Mouse (Mus musculus): ENCODE data around the gene 1600014C10Rik. TPM values are rescaled to one million over a fixed set of nuclear protein-coding genes. Genes with fewer than 3 reads are reported as not detected.

The 1600014C10Rik gene
- polyA plus RNA-seq, 1 experiment from 2014 or later: 18.5 TPM

DNA sequence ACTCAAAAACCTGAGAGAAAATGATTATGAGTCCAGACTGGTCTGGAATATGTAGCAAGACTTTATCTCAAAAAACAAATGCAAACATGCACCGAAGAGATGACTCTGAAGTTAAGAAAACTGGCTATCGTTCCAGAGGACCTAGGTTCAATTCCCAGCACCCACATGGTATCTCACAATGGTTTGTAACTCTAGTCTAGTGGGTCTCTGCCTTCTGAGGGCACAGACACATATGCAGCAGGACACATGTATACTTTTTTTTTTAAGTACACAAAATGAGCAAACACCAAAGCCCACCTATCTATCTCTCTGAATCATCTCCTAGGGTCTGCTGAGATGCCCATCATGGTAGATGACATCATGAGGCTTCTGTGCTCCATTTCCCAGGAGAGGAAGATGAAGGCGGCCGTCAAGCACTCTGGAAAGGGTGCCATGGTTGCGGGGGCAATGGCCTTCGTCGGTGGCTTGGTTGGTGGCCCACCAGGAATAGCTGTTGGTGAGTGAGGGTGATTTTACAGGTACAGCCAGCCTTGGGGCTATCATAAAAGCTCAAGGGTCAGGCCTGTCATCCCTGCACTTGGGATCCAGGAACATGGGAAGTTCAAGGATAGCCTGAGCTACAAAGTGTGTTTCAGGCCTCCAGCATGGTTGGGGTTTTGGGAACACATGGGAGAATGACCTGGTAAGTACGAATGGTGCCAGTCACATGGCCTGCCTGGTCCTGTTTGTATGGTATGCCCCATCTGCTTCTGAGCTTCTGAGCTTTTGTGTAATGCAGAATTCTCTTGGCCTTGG is 5.5 kb downstream of the 1600014C10Rik start:
- Histone ChIP-seq H3K27ac (no peak overlapping the region), H3K4me2 (ENCODE audit: low read length) (no peak overlapping the region)

DNA sequence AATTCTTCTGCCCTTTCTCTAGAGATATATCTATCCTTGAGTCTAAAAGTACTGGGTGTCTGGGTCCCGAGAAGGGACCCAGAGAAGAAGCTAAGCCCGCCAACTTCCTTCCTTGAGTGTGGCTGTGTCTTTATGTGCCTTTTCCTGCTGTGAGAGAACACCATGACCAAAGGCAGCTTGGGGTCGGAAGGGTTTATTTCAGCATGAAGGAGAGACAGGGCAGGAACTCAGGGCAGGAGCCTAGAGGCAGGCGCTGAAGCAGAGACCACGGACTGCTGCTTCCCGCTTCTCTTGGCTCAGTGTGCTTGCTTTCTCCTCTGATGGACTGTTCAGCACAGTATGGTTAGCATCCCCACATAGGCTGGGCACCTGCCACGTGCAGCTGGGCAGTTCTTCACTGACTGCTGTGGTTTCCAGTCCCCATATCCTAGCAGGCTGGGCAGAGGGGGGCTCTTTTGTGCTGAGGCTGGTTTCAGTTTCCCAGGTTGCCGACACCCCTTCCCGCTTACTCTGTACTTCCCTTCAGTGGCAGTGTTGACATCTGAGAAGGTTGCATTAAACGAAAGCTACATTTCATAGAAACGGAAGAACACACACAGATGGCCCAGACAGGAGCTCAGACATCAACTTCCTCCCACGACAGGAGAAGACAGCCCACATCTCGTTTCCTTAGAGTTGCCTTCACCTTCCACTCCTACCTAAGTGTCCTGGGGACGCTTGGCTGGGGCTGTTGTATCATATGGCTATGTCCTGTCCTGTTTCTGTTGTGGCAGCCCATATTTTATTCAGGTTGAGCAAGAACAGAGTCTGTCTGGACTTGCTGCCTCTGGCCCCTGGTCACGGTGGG is 6.3 kb downstream of the 1600014C10Rik start:
- 39% methylated on average over 15 of the region's 15 CpGs for WGBS
- Histone ChIP-seq H3K4me2 (ENCODE audit: low read length) (no peak overlapping the region), H3K27me3 (ENCODE audit: insufficient read depth, low read length) (no peaks in the 10 kb centered on the region), H3K9ac (ENCODE audit: low read depth, low read length) (0 out of 2 replicates have a peak overlapping the region, but pooled peaks have one; percentile 1), H3K4me1 (replicated peaks; ENCODE audit: insufficient read depth, low read length) (peaks cover 5% of the 10 kb centered on the region; the same call in 1 of the 2 replicates), H3K4me3 (replicated peaks; ENCODE audit: low read depth, low read length) (no peak overlapping the region), H3K36me3 (ENCODE audit: insufficient read depth, low read length) (no peaks in the 10 kb centered on the region), H3K9me3 (replicated peaks; ENCODE audit: low read length) (no peaks in the 10 kb centered on the region), H3K27ac (0 out of 2 replicates have a peak overlapping the region, but pooled peaks have one; percentile 47)
- DNase-seq (ENCODE audit: low spot score) (peak; percentile 83), ATAC-seq (replicated peaks; ENCODE audit: low FRiP score, low read depth) (peak; percentile 72)
- no peak for TF ChIP-seq CTCF (IDR thresholded peaks at IDR 0.05; ENCODE audit: low read depth)

More for the DNA sequence above, 5.5 kb downstream of the 1600014C10Rik start:
- Histone ChIP-seq H3K27me3 (ENCODE audit: insufficient read depth, low read length) (no peaks in the 10 kb centered on the region), H3K9me3 (replicated peaks; ENCODE audit: low read length) (no peaks in the 10 kb centered on the region), H3K9ac (ENCODE audit: low read depth, low read length) (no peak overlapping the region), H3K4me1 (replicated peaks; ENCODE audit: insufficient read depth, low read length) (peaks cover 5% of the 10 kb centered on the region; the same call in 1 of the 2 replicates), H3K4me3 (replicated peaks; ENCODE audit: low read depth, low read length) (no peak overlapping the region), H3K36me3 (ENCODE audit: insufficient read depth, low read length) (no peaks in the 10 kb centered on the region)
- DNase-seq (ENCODE audit: low spot score) (no peak), ATAC-seq (replicated peaks; ENCODE audit: low FRiP score, low read depth) (no peak)
- TF ChIP-seq CTCF (IDR thresholded peaks at IDR 0.05; ENCODE audit: low read depth): no peak
- 94% methylated on average over 8 of the region's 8 CpGs for WGBS

DNA sequence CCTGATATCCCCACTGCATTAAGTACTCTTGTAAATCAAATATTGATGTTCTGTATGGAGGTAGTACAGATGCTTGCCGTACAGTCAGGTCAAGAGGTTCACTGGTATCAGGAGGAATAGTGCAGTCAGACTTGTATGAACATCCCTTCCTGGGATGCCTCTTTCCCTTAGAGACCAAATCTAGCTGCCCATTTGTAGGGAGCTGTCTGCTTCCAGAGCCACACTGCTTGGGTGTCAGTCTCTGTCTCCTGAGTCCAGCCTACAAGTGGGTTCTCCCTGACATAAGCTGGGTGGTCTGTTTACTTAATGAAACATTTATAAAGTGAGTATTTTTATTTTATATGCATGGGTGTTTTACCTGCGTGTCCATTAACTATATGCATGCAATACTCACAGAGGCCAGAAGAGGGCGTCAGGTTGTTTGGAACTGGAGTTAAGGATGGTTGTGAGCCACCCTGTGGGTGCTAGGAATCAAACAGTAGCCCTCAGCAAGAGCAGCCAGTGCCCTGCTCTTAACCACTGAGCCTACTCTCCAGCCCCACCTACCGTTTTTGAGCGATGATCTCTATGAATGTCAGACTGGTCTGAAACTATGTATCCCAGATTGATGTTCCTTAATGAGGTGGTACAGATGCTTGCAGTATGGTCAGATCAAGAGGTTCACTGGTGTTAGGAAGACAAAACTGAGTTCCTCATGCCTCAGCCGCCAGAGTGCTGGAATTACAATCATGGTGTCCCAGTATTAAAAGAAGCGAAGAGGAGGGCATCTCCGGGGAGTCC is 7.2 kb downstream of the 1600014C10Rik start:
- 0 out of 2 replicates have a peak, but pooled peaks have one; percentile 3 for ATAC-seq (replicated peaks; ENCODE audit: low FRiP score, low read depth)
- TF ChIP-seq CTCF (IDR thresholded peaks at IDR 0.05; ENCODE audit: low read depth): peak; percentile 45; the same call in 1 of the 2 replicates
- H3K9ac ChIP-seq (ENCODE audit: low read depth, low read length): no peak overlapping the region

DNA sequence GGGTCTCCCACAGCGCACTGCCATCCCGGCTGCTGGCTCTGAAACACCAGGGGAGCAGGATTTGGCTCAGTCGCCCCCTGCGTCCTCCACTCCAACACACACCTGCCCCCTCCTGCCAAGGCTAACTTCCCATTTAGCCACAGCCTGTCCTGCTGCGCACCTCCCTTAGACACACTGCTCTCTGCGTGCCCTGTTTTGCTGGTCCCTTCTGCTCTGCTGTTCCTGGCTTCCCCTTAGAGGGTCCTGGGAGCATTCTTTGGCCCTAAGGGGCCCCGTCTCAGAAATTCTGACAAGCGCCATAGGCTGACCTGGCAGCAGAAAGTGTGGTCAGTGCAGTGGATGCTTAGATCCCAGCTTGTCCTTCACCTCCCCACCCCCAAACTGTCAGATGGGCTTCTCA is 8.1 kb downstream of the 1600014C10Rik start:
- ATAC-seq (replicated peaks; ENCODE audit: low FRiP score, low read depth): no peak
- TF ChIP-seq CTCF (IDR thresholded peaks at IDR 0.05; ENCODE audit: low read depth): no peak
- DNase-seq (ENCODE audit: low spot score): no peak
- Histone ChIP-seq H3K27ac (no peak overlapping the region), H3K27me3 (ENCODE audit: insufficient read depth, low read length) (no peaks in the 10 kb centered on the region), H3K4me1 (replicated peaks; ENCODE audit: insufficient read depth, low read length) (0 out of 2 replicates have a peak, but pooled peaks cover 3% of the 10 kb centered on the region), H3K4me2 (ENCODE audit: low read length) (no peak overlapping the region), H3K4me3 (replicated peaks; ENCODE audit: low read depth, low read length) (no peak overlapping the region), H3K9me3 (replicated peaks; ENCODE audit: low read length) (no peaks in the 10 kb centered on the region), H3K36me3 (ENCODE audit: insufficient read depth, low read length) (no peaks in the 10 kb centered on the region), H3K9ac (ENCODE audit: low read depth, low read length) (no peak overlapping the region)
- WGBS: 89% methylated on average over 8 of the region's 8 CpGs

More for the DNA sequence above, 7.2 kb downstream of the 1600014C10Rik start:
- 87% methylated on average over 8 of the region's 8 CpGs for WGBS
- H3K4me1 ChIP-seq (replicated peaks; ENCODE audit: insufficient read depth, low read length): 0 out of 2 replicates have a peak, but pooled peaks cover 3% of the 10 kb centered on the region
- no peaks in the 10 kb centered on the region for H3K27me3 ChIP-seq (ENCODE audit: insufficient read depth, low read length)
- H3K27ac ChIP-seq: no peak overlapping the region
- no peaks in the 10 kb centered on the region for H3K9me3 ChIP-seq (replicated peaks; ENCODE audit: low read length)
- no peak for DNase-seq (ENCODE audit: low spot score)
- no peak overlapping the region for H3K4me3 ChIP-seq (replicated peaks; ENCODE audit: low read depth, low read length)
- H3K36me3 ChIP-seq (ENCODE audit: insufficient read depth, low read length): no peaks in the 10 kb centered on the region
- H3K4me2 ChIP-seq (ENCODE audit: low read length): no peak overlapping the region

DNA sequence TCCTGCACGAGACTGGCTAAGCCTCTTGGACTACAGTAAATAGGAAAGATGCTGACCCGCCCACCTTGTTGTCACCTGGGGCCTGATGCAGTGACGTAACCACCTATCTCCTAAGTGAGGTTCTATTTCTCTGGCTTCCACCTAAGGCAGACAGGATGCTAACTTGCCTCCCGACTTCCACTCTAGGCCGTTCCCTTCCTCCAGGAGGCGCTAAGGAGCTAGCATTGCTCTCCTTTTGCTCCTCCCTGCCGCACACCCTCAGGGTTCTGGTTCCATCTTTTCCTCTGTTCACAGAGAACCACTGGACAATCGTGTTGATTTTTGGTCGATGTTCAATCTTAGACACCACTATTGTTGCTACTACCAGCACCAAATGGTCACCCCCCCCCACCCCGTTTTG is 8.6 kb downstream of the 1600014C10Rik start:
- H3K27ac ChIP-seq: no peak overlapping the region
- 57% methylated on average over 10 of the region's 10 CpGs for WGBS
- H3K9me3 ChIP-seq (replicated peaks; ENCODE audit: low read length): no peaks in the 10 kb centered on the region
- peak; percentile 34; the same call in 1 of the 2 replicates for TF ChIP-seq CTCF (IDR thresholded peaks at IDR 0.05; ENCODE audit: low read depth)
- no peak overlapping the region for H3K4me2 ChIP-seq (ENCODE audit: low read length)
- H3K36me3 ChIP-seq (ENCODE audit: insufficient read depth, low read length): no peaks in the 10 kb centered on the region
- H3K9ac ChIP-seq (ENCODE audit: low read depth, low read length): no peak overlapping the region
- H3K27me3 ChIP-seq (ENCODE audit: insufficient read depth, low read length): no peaks in the 10 kb centered on the region
- H3K4me1 ChIP-seq (replicated peaks; ENCODE audit: insufficient read depth, low read length): 0 out of 2 replicates have a peak, but pooled peaks cover 3% of the 10 kb centered on the region
- DNase-seq (ENCODE audit: low spot score): no peak
- no peak overlapping the region for H3K4me3 ChIP-seq (replicated peaks; ENCODE audit: low read depth, low read length)
- ATAC-seq (replicated peaks; ENCODE audit: low FRiP score, low read depth): no peak

Data from kidney, postnatal 0 days (tissue).